Mouse (Mus musculus): ENCODE results near the gene Ptgds. TPM values are rescaled to one million over a fixed set of nuclear protein-coding genes. Genes with fewer than 3 reads are reported as not detected.
A peak's percentile ranks its signal among the peaks of the same experiment; 100 is the strongest.

The Ptgds gene
- total RNA-seq (2021), result 1 to 10 TPM; 1.3 to 1.4 TPM
- long read RNA-seq, experiment 1, partial matches to known transcripts, result 0 of 1 reads
- long read RNA-seq, experiment 1, other reads (novel, unspliced or antisense), result 0 of 1 reads
- long read RNA-seq, experiment 2, result 0 reads

GRCm38 (mm10) chr2:25469969-25470368 is at the start of gene Ptgds:
TSS of gene Ptgds (minus strand) at chr2:25470046.
- DNase-seq, result no peak
- intact Hi-C loops (cut with DNase I; ENCODE audit: low total_unique reads), result no loop called here

GRCm38 (mm10) chr2:25509912-25510311 is 40.1 kb upstream of the Ptgds start:
- DNase-seq, result no peak
- intact Hi-C loops (cut with DNase I; ENCODE audit: low total_unique reads), result loop anchor here (2.0 to 10.0 kb wide), 2 partner anchors 39 to 65 kb away; partner anchors contain the start of genes Mamdc4 and Phpt1

GRCm38 (mm10) chr2:25506964-25507363 is 37.1 kb upstream of the Ptgds start:
- intact Hi-C loops (cut with DNase I; ENCODE audit: low total_unique reads), result no loop called here

GRCm38 (mm10) chr2:25505860-25506259 is 36.0 kb upstream of the Ptgds start:
- intact Hi-C loops (cut with DNase I; ENCODE audit: low total_unique reads), result no loop called here
- no peak for DNase-seq

More at GRCm38 (mm10) chr2:25506964-25507363, 37.1 kb upstream of the Ptgds start:
- DNase-seq, result no peak

- intact Hi-C loops (cut with DNase I; ENCODE audit: low total_unique reads), result no loop called here
- DNase-seq, result no peak
These were observed 35.2 kb upstream of the Ptgds start for GRCm38 (mm10) chr2:25505000-25505399.

- no peak for DNase-seq
- intact Hi-C loops (cut with DNase I; ENCODE audit: low total_unique reads), result no loop called here
These were observed 34.7 kb upstream of the Ptgds start for GRCm38 (mm10) chr2:25504538-25504937.

GRCm38 (mm10) chr2:25502726-25503125 is 32.9 kb upstream of the Ptgds start:
- no peak for DNase-seq
- intact Hi-C loops (cut with DNase I; ENCODE audit: low total_unique reads), result no loop called here

GRCm38 (mm10) chr2:25501593-25502486 is 32.0 kb upstream of the Ptgds start, which contains the start of gene C8g:
TSS of gene C8g (minus strand) at chr2:25501719.
- DNase-seq, result no peak
- intact Hi-C loops (cut with DNase I; ENCODE audit: low total_unique reads), result no loop called here

GRCm38 (mm10) chr2:25500576-25501405 is 30.9 kb upstream of the Ptgds start, which contains the start of gene Fbxw5:
TSS of gene Fbxw5 (plus strand) at chr2:25500750.
- peak; percentile 90 for DNase-seq
- intact Hi-C loops (cut with DNase I; ENCODE audit: low total_unique reads), result no loop called here

- intact Hi-C loops (cut with DNase I; ENCODE audit: low total_unique reads), result no loop called here
- no peak for DNase-seq
These were observed 30.3 kb upstream of the Ptgds start for GRCm38 (mm10) chr2:25500071-25500575.

- no peak for DNase-seq
- intact Hi-C loops (cut with DNase I; ENCODE audit: low total_unique reads), result no loop called here
These were observed 29.0 kb upstream of the Ptgds start for GRCm38 (mm10) chr2:25498622-25499478.

- intact Hi-C loops (cut with DNase I; ENCODE audit: low total_unique reads), result no loop called here
- no peak for DNase-seq
These were observed 28.2 kb upstream of the Ptgds start for GRCm38 (mm10) chr2:25497846-25498575.

- intact Hi-C loops (cut with DNase I; ENCODE audit: low total_unique reads), result no loop called here
These were observed 26.6 kb upstream of the Ptgds start for GRCm38 (mm10) chr2:25496462-25496861.

GRCm38 (mm10) chr2:25493476-25493961 is 23.7 kb upstream of the Ptgds start, which contains the start of gene Lcn12:
TSS of gene Lcn12 (minus strand) at chr2:25493911.
- intact Hi-C loops (cut with DNase I; ENCODE audit: low total_unique reads), result no loop called here
- DNase-seq, result no peak

More at GRCm38 (mm10) chr2:25496462-25496861, 26.6 kb upstream of the Ptgds start:
- DNase-seq, result no peak

- no peak for DNase-seq
- intact Hi-C loops (cut with DNase I; ENCODE audit: low total_unique reads), result no loop called here
These were observed 23.1 kb upstream of the Ptgds start for GRCm38 (mm10) chr2:25492988-25493387.

- intact Hi-C loops (cut with DNase I; ENCODE audit: low total_unique reads), result no loop called here
- no peak for DNase-seq
These were observed 18.8 kb upstream of the Ptgds start for GRCm38 (mm10) chr2:25488671-25489068.

- no peak for DNase-seq
- intact Hi-C loops (cut with DNase I; ENCODE audit: low total_unique reads), result no loop called here
These were observed 18.3 kb upstream of the Ptgds start for GRCm38 (mm10) chr2:25487965-25488670.
